Mouse (Mus musculus): ENCODE data around the gene Ptma. TPM values are rescaled to one million over a fixed set of nuclear protein-coding genes. Genes with fewer than 3 reads are reported as not detected.
"Not testable (repeated sequence)": the region's sequence is repeated elsewhere in the genome, so short reads cannot be mapped to it uniquely, and the experiment has no call there.

The Ptma gene
- total RNA-seq (2021), result 556 and 574 TPM in 2 replicates
- long read RNA-seq, transcript Ptma-201 (5 exons, 1,216 nt), result major isoform, 288 of 314 reads
- long read RNA-seq, partial matches to known transcripts, result 9 of 314 reads
- long read RNA-seq, other reads (novel, unspliced or antisense), result 17 of 314 reads

DNA sequence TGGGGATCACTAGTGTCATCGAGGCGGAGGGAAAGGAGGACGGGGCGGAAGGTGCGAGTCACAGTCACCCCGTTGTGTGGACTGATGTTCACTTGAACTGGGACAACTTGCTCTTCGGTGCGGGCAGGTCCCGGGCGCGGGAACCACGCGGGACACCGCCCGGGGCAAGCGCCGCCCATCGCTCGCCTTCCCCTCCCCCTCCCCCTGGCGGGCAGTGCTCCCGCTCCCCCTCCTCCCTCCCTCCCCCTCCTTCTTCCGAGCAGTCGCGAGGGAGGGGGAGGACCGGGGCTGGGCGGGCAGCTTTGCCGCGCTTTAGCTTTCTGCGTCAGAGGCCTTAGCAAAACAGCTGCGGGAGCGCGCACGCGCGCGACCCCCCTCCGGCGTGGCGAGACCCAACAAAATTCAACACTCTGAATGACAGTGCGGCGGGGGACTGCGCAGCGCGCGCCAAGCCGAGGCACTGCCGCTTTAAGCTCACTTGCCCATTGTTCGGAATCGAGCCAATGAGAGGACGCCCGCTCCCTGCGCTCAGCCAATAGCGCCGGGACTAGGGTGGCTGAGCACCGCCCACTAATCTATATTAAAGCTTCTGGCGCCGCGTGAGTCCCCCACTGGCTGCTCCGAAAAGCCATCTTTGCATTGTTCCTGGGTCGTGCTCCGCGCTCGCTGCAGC is at the start of gene Ptma:
TSS of gene Ptma (plus strand) at position 611 of the 673 bp plus-strand sequence.
- peak; percentile 96 for DNase-seq

DNA sequence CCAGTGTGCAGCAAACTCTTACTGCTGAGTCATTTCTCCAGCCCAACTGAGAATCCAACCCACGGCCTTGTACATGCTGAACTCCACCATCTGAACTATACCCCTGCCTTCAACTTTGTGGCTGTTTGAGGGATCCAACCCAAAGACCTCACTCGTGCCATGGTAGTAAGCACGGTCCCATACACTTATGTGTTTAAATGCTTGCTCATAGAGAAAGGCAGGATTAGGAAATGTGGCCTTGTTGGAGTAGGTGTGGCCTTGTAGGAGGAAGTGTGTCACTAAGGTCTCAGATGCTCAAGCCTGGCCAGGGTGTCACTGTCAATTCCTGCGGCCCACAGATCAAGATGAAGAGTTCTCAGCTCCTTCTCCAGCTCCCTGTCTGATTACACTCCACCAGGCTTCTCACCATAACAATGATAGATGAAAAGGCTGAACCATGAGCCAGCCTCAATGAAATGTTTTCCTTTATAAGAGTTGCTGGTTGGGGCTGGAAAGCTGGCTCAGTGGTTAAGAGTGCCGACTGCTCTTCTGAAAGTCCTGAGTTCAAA is 48.7 kb upstream of the Ptma start:
- no peak for DNase-seq

DNA sequence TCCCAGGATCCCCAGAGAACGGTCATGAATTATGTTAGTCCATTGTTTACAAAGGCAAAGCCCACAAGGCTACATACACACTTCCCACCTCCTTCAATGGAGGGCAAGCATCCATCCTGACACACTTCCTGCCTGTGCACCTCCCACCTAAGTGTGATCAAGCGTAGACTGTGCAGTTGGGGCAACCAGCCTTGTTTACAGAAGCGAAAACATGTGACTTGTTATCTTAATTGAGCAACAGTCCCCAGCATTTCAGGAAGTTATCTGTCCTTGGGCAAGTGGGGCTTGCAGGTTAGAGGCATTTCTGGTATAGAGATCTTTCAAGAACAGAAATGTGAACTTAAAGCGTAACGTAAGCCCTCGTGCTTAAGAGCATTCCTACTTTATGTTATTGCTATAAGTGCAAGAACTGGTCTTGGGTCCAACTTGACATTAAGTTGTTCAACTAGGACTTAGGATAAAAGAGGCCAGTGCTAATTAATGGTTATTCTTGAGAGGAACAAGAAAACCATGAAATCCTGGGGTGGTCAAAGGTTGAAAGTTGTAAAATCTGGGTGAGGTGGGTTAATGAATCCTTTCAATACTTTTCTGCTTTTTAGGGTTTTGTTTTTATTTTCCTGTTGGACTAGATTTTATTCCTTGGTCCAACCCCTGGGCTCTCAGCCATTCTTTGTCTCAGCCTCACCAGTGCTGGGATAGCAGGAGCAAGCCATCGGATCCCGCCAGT is 47.3 kb upstream of the Ptma start:
- DNase-seq, result no peak

DNA sequence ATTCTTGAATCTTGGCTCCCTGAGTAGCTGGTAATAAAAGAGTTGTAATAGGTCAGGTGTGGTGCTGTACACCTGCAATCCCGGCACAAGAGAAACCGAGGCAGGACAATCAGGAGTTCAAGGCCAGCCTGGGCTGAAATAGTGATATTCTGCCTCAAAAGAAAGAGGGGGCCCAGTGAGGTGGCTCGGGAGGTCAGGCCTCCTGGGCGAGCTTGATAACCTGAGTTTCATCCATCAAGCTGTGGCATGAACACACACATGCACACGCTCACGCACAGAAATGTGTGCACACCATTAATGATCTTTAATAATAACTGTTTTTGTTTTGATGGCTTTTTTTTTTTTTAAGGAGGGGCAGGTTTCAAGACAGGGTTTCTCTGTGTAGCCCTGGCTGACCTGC is 46.2 kb upstream of the Ptma start:
- no peak for DNase-seq

DNA sequence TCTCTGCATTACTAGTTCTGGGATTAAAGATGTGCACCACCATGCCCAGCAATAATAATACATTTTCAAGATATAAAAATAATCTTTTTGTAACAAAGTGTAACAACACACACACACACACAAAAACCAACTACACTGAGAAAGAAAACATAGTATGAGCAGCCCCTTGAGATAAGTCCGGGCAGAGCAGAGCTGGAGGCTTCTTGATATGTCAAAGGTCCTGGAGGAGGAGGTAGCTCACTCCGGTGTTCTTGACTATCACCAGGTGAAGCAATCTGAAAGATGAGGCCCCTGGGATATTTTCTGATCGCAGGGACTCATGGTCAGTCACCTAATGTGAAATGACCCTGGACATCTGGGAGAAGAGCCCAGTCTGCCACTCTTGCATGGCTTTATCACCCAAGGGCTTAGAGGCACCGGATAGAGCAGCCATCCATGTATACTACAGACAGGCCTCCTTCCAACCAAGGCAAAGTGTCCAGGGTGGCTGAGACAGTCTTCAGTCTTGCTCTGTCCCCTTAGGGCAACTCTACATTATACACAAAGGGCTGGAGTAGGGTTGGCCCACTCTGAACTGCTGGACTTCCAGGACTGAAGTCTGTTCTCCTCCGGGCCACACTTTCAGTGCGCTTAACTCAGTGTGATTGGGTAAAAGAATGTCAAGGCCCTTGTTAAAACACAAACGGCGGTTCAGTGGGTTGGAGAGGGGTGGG is 45.6 kb upstream of the Ptma start:
- DNase-seq, result no peak

DNA sequence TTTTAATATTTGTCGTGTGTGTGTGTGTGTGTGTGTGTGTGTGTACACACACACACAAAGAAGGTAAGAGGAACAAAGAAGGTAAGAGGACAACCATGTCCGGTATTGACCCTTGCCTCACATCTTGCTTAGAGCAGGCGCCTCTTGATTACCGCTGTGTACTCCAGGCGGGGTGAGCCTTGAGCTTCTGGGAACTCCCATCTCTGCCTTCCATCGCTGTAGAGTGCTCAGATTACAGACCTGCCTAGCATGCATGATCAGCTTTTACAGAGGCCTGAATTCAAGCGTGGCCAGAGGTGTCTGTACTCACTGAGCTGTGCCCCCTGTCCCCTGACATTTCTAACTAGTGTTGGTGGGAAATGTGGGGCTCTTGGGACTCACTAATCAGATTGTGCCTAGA is 45.1 kb upstream of the Ptma start:
- DNase-seq, result no peak

DNA sequence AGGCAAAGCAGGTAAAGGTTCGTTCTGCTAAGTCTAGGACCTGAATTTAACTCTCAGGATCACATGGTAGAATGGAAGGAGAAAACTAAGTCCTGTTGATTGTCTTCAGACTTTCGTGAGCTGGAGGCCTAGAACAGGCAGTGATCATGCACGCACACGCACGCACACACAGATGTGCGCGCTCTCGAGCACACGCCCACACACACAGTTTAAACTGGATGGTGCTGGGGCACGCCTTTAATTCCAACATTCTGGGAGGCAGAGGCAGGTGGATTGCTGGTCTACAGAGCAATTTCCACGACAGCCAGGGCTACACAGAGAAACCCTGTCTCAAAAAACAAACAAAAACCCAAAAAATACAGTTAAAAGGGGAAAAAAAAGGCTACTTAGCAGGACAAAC is 44.2 kb upstream of the Ptma start:
- no peak for DNase-seq

DNA sequence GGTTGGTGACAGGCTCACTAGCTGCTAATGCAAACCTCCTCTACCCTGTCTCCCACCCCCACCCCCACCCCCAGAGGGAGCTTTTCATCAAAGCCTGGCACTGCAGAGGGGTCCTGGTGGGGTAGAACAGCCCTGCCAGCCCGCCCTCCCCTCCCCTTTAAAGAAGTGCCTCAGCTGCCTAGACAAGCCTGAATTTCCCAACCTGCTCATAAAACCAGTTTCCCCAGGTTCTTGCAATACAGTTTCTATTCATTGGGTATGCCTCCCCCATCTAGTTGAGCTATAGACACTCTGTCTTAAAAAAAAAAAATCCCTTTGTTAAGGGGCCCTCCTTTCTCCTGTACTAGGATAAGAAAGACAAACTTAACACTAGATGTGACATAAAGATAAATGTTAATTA is 43.8 kb upstream of the Ptma start:
- DNase-seq, result no peak

DNA sequence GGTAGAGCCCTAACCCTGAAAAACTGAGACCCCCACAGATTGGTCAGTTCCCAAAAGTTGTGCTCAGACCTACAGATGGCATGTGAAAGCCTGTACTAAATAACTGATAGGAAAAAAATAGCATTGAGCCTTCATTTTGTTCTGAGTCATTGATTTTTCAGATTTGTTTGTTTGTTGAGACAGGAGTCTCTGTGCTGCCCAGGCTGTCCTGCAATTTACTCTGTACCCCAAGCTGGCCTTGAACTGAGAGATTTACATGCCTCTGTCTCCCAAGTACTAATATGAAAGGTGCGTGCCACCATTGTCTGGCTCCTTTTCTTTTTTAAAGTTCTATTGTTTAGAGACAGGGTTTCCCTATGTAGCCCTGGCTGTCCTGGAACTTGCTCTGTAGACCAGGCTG is 41.2 kb upstream of the Ptma start:
- DNase-seq, result no peak

DNA sequence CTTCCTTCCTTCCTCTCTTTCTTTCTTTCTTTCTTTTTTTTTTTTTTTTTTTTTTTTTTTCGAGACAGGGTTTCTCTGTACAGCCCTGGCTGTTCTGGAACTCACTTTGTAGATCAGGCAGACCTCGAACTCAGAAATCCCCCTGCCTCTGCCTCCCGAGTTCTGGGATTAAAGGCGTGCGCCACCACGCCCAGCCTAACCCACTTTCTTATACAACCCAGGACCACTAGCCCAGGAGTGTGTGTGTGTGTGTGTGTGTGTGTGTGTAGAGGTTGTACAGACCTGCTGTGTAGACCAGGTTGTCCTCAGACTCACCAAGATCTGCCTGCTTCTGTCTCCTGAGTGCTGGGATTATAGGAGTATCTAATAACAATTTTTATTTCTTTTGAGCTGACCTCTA is 40.7 kb upstream of the Ptma start:
- DNase-seq, result not testable (repeated sequence)

DNA sequence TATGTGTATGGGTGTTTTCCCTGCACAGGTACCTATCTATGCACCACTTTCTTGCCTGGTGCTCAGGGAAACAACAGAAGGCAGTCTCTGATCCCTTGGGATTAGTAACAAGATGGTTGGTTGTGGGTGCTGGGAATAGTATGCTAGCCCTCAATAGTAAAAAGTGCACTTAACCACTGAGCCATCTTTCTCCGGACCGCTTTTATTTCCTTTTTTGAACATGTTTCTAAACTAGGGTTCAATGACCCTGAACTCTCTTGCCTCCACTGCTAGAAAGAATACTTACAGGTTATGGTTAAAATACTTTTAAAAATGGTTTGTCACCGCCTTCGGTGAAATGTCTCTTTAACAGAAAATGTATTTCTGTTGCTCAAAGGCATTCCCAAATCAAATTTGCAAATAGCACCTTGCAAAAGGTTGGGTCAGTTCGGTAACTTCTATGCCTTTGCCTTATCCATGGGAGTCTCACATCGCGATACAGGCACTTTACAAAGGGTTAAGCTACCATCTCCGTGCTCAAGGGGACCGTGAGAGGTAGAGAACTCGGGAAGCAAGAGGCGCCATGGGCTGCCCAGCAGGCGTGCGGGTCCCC is 39.7 kb upstream of the Ptma start:
- DNase-seq, result no peak

DNA sequence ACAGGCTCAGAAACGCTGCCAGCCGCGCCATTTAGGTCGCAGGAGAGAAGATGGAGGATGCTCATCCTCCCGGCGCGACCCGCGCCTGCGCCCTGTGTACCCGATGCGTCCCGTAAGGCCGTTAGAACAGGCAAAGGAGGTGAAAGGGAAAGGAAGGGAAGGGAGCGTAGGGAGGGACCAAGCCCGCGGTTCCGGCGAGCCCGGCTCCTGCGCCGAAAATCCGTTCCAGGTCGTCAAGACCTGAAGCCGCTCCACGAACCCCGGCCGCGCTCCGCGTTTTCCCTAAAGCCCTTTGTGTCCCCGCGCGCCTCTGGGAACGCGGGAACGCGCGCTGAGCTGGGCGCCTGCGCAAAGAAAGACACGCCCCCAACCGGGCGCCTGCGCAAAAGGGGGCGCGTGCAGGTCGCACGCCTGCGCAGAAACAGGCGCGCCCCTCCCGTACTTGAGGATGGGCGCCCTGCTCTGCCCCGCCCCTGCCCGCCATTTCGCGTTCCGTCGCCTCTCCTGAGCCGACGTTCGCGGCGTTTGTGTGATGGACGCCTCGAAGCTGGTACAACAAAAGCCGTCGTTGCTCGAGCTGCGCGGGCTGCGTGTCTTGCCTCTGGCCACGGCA is 39.1 kb upstream of the Ptma start:
- peak; percentile 99 for DNase-seq

DNA sequence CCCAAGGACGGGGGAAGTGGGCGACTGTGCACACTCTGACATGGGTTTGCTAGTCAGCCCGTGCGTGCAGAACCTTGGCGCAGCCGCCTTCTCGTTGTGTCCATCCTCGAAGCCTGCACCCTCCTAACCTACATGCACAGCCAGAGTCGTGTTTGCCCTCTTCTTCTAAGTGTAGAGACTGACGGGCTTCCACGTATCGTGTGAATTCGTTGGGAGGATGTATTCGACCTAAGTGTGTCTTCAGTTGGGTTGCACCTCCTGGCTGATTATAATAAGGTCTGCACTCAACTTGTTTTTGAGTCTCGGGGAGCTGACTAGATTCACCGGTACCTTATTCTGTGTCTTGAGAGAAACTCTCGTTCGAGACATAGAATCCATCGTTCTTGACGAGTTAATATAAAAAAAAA is 38.6 kb upstream of the Ptma start:
- no peak for DNase-seq

DNA sequence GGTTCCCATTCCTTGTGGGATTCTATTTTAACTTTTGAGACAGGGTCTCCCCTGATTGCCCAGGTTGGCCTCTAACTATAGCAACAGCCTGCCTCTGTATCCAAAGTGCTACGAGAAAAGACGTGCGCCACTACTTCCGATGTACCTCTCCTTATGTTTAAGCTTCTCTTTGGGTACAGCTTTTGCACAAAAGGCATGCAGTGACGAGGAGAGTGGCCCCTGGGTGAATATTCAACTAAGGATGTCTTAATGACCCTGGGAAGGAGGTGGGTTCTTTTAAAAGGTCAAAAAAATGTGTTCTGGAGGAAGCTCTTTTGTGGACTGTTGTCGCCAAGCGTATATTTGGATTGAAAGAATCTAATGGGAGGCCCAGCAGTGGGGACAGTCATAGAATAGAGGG is 38.2 kb upstream of the Ptma start:
- no peak for DNase-seq

DNA sequence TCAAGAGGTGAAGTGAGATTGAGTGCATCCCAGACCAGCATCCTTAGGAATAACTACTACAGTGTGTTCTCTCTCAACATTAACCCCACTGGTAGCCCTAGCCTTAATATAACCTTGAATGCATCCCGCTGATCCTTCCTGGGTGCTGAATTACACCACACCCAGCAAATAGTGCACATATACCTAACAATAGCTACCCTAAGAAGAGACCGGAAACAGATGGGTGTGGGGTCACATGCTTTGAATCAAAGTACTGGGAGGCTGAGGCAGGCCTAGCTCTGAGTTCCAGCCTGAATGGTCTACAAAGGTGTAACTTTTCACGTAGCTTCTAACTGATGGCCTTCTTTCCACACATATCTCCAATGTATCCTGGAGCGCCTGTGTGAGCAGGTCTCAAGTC is 37.8 kb upstream of the Ptma start:
- DNase-seq, result no peak

DNA sequence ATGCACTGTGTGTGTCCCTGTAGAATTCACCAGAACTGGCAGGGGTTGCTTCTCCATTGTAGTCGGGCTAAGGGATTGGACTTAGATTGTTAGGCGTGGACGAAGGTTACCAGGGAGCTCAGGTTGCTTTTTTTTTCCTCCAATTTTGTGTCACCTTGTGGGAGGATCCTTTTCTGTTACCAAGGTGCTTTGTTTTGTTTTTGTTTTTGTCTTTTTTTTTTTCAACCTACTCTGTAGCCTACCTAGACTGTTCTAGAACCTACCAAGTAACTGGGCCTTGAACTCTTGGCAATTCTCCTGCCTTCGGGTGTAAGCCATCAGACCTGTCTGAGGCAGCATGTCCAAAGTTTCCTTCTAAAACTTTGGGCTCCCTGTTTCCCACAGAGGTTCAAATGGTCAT is 36.6 kb upstream of the Ptma start:
- DNase-seq, result no peak

DNA sequence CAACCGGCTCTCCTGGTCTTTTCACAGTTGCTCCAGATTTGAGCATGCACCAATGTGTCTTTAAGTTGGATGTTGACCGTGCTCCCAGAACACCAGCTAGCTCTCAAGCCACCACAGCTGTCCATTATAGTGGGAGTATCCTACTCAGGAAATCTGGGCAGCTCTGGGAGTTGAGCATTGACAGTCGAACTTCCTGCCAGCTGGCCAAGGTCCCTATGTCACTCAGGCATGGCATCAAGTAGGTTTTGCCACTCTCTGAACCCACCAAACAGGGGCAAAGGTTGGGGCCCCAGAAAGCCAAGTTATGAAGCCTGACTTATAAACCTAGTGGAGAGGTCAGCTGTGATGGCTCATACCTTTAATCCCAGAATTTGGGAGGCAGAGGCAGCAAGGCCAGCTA is 35.8 kb upstream of the Ptma start:
- no peak for DNase-seq

DNA sequence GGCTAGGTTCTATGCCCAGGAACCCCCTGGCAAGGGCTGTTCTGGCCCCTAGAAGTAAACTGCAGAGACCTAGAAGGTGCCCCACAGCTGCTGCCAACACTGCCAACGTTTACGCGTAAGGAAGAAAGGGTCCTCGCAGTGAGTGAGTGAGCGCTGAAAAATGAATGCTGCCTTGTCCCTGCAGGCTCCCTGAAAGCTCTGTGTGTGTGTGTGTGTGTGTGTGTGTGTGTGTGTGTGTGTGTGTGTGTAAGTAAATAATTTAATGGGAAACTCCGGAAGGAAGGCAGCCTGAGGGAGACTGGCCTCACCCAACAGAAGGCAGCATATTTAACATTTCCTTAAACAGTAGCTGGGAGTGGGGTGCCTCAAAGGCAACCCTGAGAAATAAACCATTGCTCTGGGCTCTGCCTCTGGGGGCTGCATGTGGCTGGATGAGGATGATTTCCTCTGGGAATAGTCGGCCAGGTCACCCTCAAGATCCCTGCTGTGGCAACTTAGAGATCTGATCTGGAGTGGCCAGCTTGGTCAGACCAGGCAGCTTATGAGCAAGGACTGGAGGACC is 34.9 kb upstream of the Ptma start:
- no peak for DNase-seq

DNA sequence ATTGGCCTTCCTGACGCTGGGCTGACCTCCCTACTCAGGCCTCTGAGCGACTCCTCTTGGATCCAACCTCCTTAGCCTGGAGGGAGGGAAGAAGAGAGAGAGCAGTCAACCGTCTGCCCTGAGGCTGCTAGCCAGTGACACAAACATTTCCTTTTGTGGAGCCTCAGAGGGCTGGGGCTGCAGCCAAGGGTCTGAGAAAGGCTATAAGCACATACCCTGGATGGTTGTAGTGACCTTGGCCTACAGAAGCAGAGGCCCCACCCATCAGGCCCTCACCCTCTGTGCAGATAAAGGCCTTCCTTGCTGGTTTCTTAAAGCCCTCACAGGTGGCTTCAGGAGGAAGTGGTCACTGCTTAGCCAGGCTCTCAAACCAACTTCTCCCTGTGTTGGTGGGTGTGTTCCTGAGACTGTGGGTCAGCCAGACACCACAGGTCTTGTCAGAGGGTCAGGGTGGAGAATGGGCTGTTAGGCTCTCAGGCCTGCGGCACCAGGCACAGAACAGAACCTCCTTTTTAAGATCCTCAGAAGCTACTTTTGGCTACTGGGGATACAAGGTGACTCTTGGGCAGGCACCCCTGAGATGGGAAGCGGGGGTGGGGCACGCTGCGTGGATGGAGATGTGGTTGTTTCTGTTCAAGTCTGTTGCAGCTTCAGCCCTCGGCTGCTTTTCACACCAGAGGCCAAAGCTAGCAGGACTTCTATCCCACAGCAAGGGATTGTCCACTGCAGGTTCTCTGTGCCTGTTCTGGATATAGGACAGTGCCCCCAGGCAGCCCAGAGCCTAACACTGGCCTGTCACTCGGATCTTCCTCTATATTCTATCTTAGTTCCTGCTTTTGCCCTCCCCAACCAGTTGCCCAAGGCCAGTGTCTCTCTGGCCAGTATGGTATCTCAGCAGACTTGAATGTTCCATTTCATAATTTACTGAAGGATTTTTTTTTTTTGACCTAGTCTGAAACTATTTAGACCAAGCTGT is 34.1 kb upstream of the Ptma start:
- DNase-seq, result no peak

DNA sequence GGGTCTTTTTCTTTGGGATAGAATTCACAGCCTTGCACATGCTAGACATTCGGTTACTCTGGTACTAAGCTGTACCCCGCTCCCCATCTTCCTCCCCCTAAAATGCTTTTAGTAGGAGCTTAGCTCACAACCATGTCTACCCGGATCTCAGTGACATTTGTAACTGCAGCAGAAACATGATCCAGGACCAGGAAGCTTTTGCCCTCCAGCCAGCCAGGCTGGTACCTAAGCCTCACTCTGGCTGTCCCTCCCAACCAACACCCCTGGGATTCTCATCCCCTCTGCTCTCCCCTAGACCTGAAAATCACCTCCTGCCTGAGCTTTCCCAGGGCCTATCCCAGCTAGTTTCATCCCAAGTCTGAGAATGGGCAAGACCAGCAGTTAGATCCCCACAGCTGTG is 32.7 kb upstream of the Ptma start:
- no peak for DNase-seq

DNA sequence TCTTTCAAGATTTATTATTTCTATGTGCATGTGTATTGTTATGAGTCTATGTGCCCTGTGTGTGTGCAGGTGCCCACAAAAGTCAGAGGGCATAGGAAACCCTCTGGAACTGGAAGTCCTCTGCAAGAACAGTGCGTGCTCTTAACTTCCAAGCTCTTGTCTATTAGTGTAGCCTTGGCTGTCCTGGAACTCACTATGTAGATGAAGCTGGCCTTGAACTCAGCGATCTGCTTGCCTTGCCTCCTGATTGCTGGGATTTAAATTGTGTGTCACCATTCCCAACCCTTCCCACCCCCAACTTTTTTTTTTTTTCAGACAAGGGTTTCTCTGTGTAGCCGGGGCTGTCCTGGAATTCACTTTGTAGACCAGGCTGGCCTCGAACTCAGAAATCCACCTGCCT is 30.2 kb upstream of the Ptma start:
- no peak for DNase-seq
